Mouse (Mus musculus): Measurements from ENCODE around the gene Btbd2.

Btbd2 gene

GRCm38 (mm10) chr10:80646936-80647335, 9.9 kb downstream of the Btbd2 start:
- no peak for DNase-seq (ENCODE audit: low spot score in 2 of 2)

GRCm38 (mm10) chr10:80635345-80635744, 21.5 kb downstream of the Btbd2 start:
- no peak for DNase-seq (ENCODE audit: low spot score in 2 of 2)

GRCm38 (mm10) chr10:80628925-80629324, 27.9 kb downstream of the Btbd2 start:
- no peak for DNase-seq (ENCODE audit: low spot score in 2 of 2)

GRCm38 (mm10) chr10:80627685-80628084, 29.2 kb downstream of the Btbd2 start:
- no peak for DNase-seq (ENCODE audit: low spot score in 2 of 2)

GRCm38 (mm10) chr10:80625764-80626163, 31.1 kb downstream of the Btbd2 start:
- DNase-seq (ENCODE audit: low spot score in 2 of 2) = no peak

- DNase-seq (ENCODE audit: low spot score in 2 of 2) = peak in 1 of 2 experiments; percentile 46
Measured at GRCm38 (mm10) chr10:80623457-80624191, 33.2 kb downstream of the Btbd2 start.

- DNase-seq (ENCODE audit: low spot score in 2 of 2) = no peak
Measured at GRCm38 (mm10) chr10:80622661-80623456, 34.0 kb downstream of the Btbd2 start, which contains the start of gene Csnk1g2. Gene Csnk1g2, plus strand, starts transcription at chr10:80622838.

GRCm38 (mm10) chr10:80621940-80622660, 34.8 kb downstream of the Btbd2 start:
- peak; percentile 98 to 99 for DNase-seq (ENCODE audit: low spot score in 2 of 2)

- DNase-seq (ENCODE audit: low spot score in 2 of 2) = no peak
Measured at GRCm38 (mm10) chr10:80621690-80621939, 35.3 kb downstream of the Btbd2 start.

GRCm38 (mm10) chr10:80620796-80621689, 35.8 kb downstream of the Btbd2 start:
- no peak for DNase-seq (ENCODE audit: low spot score in 2 of 2)

- no peak for DNase-seq (ENCODE audit: low spot score in 2 of 2)
Measured at GRCm38 (mm10) chr10:80620365-80620764, 36.5 kb downstream of the Btbd2 start.

GRCm38 (mm10) chr10:80619465-80620244, 37.2 kb downstream of the Btbd2 start:
- DNase-seq (ENCODE audit: low spot score in 2 of 2) = no peak

- DNase-seq (ENCODE audit: low spot score in 2 of 2) = no peak
Measured at GRCm38 (mm10) chr10:80618181-80618580, 38.7 kb downstream of the Btbd2 start.

- no peak for DNase-seq (ENCODE audit: low spot score in 2 of 2)
Measured at GRCm38 (mm10) chr10:80614351-80614750, 42.5 kb downstream of the Btbd2 start.

- DNase-seq (ENCODE audit: low spot score in 2 of 2) = no peak
Measured at GRCm38 (mm10) chr10:80613821-80614220, 43.0 kb downstream of the Btbd2 start.

GRCm38 (mm10) chr10:80611905-80612304, 45.0 kb downstream of the Btbd2 start:
- no peak for DNase-seq (ENCODE audit: low spot score in 2 of 2)

GRCm38 (mm10) chr10:80611024-80611423, 45.8 kb downstream of the Btbd2 start:
- peak in 1 of 2 experiments; percentile 29 for DNase-seq (ENCODE audit: low spot score in 2 of 2)

- DNase-seq (ENCODE audit: low spot score in 2 of 2) = no peak
Measured at GRCm38 (mm10) chr10:80610116-80610785, 46.6 kb downstream of the Btbd2 start.

GRCm38 (mm10) chr10:80609269-80609924, 47.5 kb downstream of the Btbd2 start:
- no peak for DNase-seq (ENCODE audit: low spot score in 2 of 2)

GRCm38 (mm10) chr10:80608435-80608834, 48.4 kb downstream of the Btbd2 start:
- DNase-seq (ENCODE audit: low spot score in 2 of 2) = no peak
